Mouse (Mus musculus): Measurements from ENCODE around the gene Lsmem1.

DNA sequence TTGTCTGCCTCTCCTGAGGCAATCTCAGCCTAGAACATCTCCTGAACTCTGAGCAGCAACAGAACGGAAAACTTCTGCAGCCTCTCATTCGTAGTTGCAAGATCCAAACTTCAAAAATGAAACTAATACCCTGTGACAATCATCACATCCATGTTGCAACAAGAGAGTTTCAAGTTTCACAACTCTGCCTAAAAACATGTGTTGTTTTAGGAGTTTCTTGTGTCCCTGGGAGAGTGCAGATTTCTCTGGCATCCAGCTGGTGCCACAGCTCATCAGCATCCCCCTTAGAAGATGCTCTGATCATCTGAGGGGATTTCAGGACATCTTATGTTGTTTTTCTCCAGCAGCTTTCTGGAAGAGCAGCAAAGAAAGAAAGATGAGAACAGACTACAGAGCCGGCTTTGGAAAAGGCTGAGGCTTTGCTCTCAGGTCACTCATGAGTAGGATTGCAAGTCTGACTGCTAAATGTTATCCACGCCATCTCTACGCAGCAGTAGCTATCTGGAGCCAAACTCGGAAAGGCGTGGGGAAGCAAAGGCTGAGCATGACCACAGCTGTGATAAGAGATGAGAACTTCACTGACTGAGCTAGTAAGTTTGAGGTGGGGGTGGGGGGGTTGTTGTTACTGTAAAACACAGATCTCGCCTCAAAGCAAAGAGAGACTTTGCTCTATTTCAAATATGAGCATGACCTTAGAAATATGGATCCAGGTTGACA is 46.8 kb downstream of the Lsmem1 start:
- TF ChIP-seq POLR2A (IDR thresholded peaks at IDR 0.05; ENCODE audit: borderline replicate concordance, insufficient read depth, low read length) = no peak
- no peak for TF ChIP-seq CTCF (IDR thresholded peaks at IDR 0.05; ENCODE audit: borderline replicate concordance, insufficient read depth, low read depth, low read length)

Measured in cerebellum, adult 2 months (tissue).